In genomic region chr6:54972929-54973211, GRCm38 (mm10) we compare ENCODE assay signal across 8 mouse cellular contexts. TPM values are rescaled to one million over a fixed set of nuclear protein-coding genes. Genes with fewer than 3 reads are reported as not detected.
A peak's percentile ranks its signal among the peaks of the same experiment; 100 is the strongest.
DNase-seq lines count a peak whose midpoint lies in the region; ATAC-seq and TF ChIP-seq lines count a peak whose summit lies in the region.

No protein-coding gene starts in this region.

- no peak overlapping the region for H3K27ac ChIP-seq in cortical plate, adult 2 months (ENCODE audit: insufficient read depth, low read length)
- H3K27ac ChIP-seq in limb, embryonic 13.5 days: no peak overlapping the region
- no peak overlapping the region for H3K27ac ChIP-seq in midbrain, postnatal 0 days (ENCODE audit: low read depth, low read length)

- peak overlapping the region; percentile 49; the same call in 1 of the 2 replicates for H3K4me3 ChIP-seq in cortical plate, adult 2 months (ENCODE audit: insufficient read depth, low read length)
- H3K4me3 ChIP-seq in limb, embryonic 13.5 days: peak overlapping the region; percentile 65
- peak overlapping the region; percentile 60 for H3K4me3 ChIP-seq in midbrain, postnatal 0 days (ENCODE audit: low read depth, low read length)

- no peaks in the 10 kb centered on the region for H3K4me1 ChIP-seq in cortical plate, adult 2 months (ENCODE audit: control insufficient read depth, insufficient read depth, low read length)
- H3K4me1 ChIP-seq in limb, embryonic 13.5 days: peaks cover 9% of the 10 kb centered on the region
- no peaks in the 10 kb centered on the region for H3K4me1 ChIP-seq in midbrain, postnatal 0 days (ENCODE audit: insufficient read depth, low read length)

- WGBS in limb, embryonic 13.5 days: 16% methylated on average over 5 of the region's 5 CpGs
- WGBS in midbrain, postnatal 0 days: 3% methylated on average over 5 of the region's 5 CpGs

- no peak for TF ChIP-seq POLR2A in cortical plate, adult 2 months (IDR thresholded peaks at IDR 0.05; ENCODE audit: extremely low read depth, insufficient read depth, low read length)

- no peak for TF ChIP-seq CTCF in cortical plate, adult 2 months (IDR thresholded peaks at IDR 0.05; ENCODE audit: extremely low read depth, insufficient read depth, low read length)
- no peak for TF ChIP-seq CTCF in midbrain, postnatal 0 days (IDR thresholded peaks at IDR 0.05)

- H3K36me3 ChIP-seq in limb, embryonic 13.5 days: no peaks in the 10 kb centered on the region
- H3K36me3 ChIP-seq in midbrain, postnatal 0 days (ENCODE audit: insufficient read depth, low read length): no peaks in the 10 kb centered on the region

- peak; percentile 46 to 58; a peak in 3 of 4 replicates for ATAC-seq in hematopoietic stem cell, adult 5-6 weeks (replicated peaks in 1 of 2; ENCODE audit: insufficient read depth in 1 of 2, low FRiP score in 2 of 2, low TSS enrichment in 1 of 2, low read depth in 1 of 2, poor library complexity in 2 of 2, severe bottlenecking in 2 of 2)
- no peak for ATAC-seq in limb, embryonic 13.5 days (ENCODE audit: low FRiP score, low read depth)
- no peak for ATAC-seq in midbrain, postnatal 0 days (ENCODE audit: low FRiP score)

- H3K27me3 ChIP-seq in limb, embryonic 13.5 days: peaks cover 19% of the 10 kb centered on the region
- H3K27me3 ChIP-seq in midbrain, postnatal 0 days (ENCODE audit: insufficient read depth, low read length): peaks cover 3% of the 10 kb centered on the region

- H3K4me2 ChIP-seq in limb, embryonic 13.5 days (replicated peaks): peak overlapping the region; percentile 73
- H3K4me2 ChIP-seq in midbrain, postnatal 0 days (ENCODE audit: low read depth, low read length, poor library complexity, severe bottlenecking): peak overlapping the region; percentile 96

- H3K9me3 ChIP-seq in limb, embryonic 13.5 days: no peaks in the 10 kb centered on the region
- no peaks in the 10 kb centered on the region for H3K9me3 ChIP-seq in midbrain, postnatal 0 days (ENCODE audit: low read length)

- DNase-seq in adrenal gland, postnatal 10 days: peak; percentile 18
- DNase-seq in adrenal gland, adult 2 months: no peak
- peak; percentile 23 for DNase-seq in midbrain, postnatal 0 days (ENCODE audit: low spot score)
- DNase-seq in ovary, adult 18-20 months (ENCODE audit: low spot score): no peak
- no peak for DNase-seq in left cerebral cortex, adult 9 months (ENCODE audit: low spot score in 2 of 2)

- no peak overlapping the region for H3K9ac ChIP-seq in limb, embryonic 13.5 days
- H3K9ac ChIP-seq in midbrain, postnatal 0 days (replicated peaks; ENCODE audit: low read length, poor library complexity, severe bottlenecking): no peak overlapping the region

RNA-seq across cellular contexts. Expression of gene Nod1, which starts 0.5 kb away (rescaled TPM):
- 10 to 100 TPM in 1 of 2 experiments, 1 to 10 TPM in 1; 8.9 to 13.7 TPM for total RNA-seq in adrenal gland, postnatal 10 days (2021)
- total RNA-seq in adrenal gland, adult 2 months (2021): 10 to 100 TPM in 1 of 2 experiments, 1 to 10 TPM in 1; 9.2 to 13.1 TPM
- polyA plus RNA-seq in adrenal gland, adult 2 months (2012; rRNA removed): 24.8 and 28.8 TPM in 2 replicates
- polyA plus RNA-seq in cortical plate, adult 2 months (2012; rRNA removed): 6.0 and 6.4 TPM in 2 replicates
- total RNA-seq in hematopoietic stem cell, adult 5-6 weeks (2017): 5.8 and 9.1 TPM in 2 replicates
- polyA plus RNA-seq in limb, embryonic 13.5 days (2015; fragmentation: Nextera tagmentation; extraction: Ambion mirVana): 4.9 and 5.9 TPM in 2 replicates
- 3.3 and 8.3 TPM in 2 replicates for total RNA-seq in midbrain, postnatal 0 days (2014; rRNA removed)
- polyA plus RNA-seq in midbrain, postnatal 0 days (2015; fragmentation: Nextera tagmentation; extraction: Ambion mirVana): 1.5 and 1.7 TPM in 2 replicates

RNA-seq across cellular contexts. Expression of gene Ggct, which starts 19.9 kb away (rescaled TPM):
- 1 to 10 TPM; 8.3 to 9.2 TPM for total RNA-seq in adrenal gland, postnatal 10 days (2021)
- total RNA-seq in adrenal gland, adult 2 months (2021): 1 to 10 TPM; 6.2 to 6.4 TPM
- polyA plus RNA-seq in adrenal gland, adult 2 months (2012; rRNA removed): 0.68 and 0.97 TPM in 2 replicates
- 16.6 and 19.8 TPM in 2 replicates for polyA plus RNA-seq in cortical plate, adult 2 months (2012; rRNA removed)
- 24.8 and 52.7 TPM in 2 replicates for total RNA-seq in hematopoietic stem cell, adult 5-6 weeks (2017)
- 8.2 and 9.0 TPM in 2 replicates for polyA plus RNA-seq in limb, embryonic 13.5 days (2015; fragmentation: Nextera tagmentation; extraction: Ambion mirVana)
- total RNA-seq in midbrain, postnatal 0 days (2014; rRNA removed): 1.8 and 2.9 TPM in 2 replicates
- polyA plus RNA-seq in midbrain, postnatal 0 days (2015; fragmentation: Nextera tagmentation; extraction: Ambion mirVana): 15.8 and 18.7 TPM in 2 replicates

Comparison
In these comparisons a context has a peak if more than half of its experiments do, and no peak if none do; other contexts are left out.
1. DNase-seq: peak in adrenal gland, postnatal 10 days (single experiment) and midbrain, postnatal 0 days (single experiment); none in adrenal gland, adult 2 months (single experiment), ovary, adult 18-20 months (single experiment) and left cerebral cortex, adult 9 months (0 of 2).
2. ATAC-seq: peak in hematopoietic stem cell, adult 5-6 weeks (2 of 2); none in limb, embryonic 13.5 days (single experiment) and midbrain, postnatal 0 days (single experiment).
3. Peak in every context shown above with its lines, with median percentiles within 50 percentile points of each other: H3K4me3 ChIP-seq.